ENCODE assay signal across 7 mouse cellular contexts in the genomic region with DNA sequence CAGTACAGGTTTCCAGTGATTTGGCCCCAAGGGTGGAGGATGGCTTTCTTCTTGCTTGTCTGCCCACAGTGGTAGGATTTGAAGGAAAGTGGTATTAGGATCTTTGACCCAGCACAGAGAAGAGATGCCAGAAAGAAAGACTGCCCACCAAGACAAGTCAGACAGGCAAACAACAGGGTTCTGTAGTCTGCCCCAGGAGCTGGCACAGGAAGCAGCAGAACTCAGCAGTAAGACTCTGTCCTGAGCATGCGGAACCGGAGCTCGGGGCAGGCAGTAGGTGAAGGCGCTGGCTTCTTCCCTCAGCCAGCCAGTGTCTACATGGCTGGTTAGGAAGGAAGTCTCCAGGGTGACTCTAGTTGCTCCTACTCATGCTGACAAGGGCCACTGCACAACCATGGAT.
"Had no signal": no experiment of that assay in that cellular context is flagged by ENCODE, and none has a peak within 500 bp of the region (broad histone marks: within the 10 kb centered on the region; RNA-seq: fewer than 3 reads in every experiment).

No protein-coding gene starts in this region.

- ATAC-seq: liver, embryonic 12.5 days had no signal

- DNase-seq: kidney, postnatal 10 days; kidney, postnatal 4 days; lung, postnatal 14 days; right cerebral cortex, adult 18-20 months; right cerebral cortex, postnatal 25 days; thymus, postnatal 4 days had no signal
